Mouse (Mus musculus) C2C12 (cell line): ENCODE results near the gene Chrnb1. TPM values are rescaled to one million over a fixed set of nuclear protein-coding genes. Genes with fewer than 3 reads are reported as not detected.

Experiments
- H3K27me3 ChIP-seq: one replicate; pipeline ENCODE4 v1.6.1; 2011; ENCODE audit not compliant: control insufficient read depth, insufficient read depth, insufficient read length
- H3K36me3 ChIP-seq: one replicate; pipeline ENCODE4 v1.6.1; 2011; ENCODE audit not compliant: control insufficient read depth, insufficient read depth
- H3K4me3 ChIP-seq: one replicate; pipeline ENCODE4 v1.5.1; 2011; ENCODE audit warnings: mild to moderate bottlenecking, control low read depth; ENCODE audit not compliant: poor library complexity, insufficient read depth, severe bottlenecking
- H3K79me2 ChIP-seq: one replicate; pipeline ENCODE4 v1.6.1; 2011; ENCODE audit not compliant: control insufficient read depth, insufficient read depth
- H3K79me3 ChIP-seq: one replicate; pipeline ENCODE4 v1.6.1; 2011; ENCODE audit warnings: low read depth, control low read depth
- H3ac ChIP-seq: one replicate; pipeline ENCODE3; 2011; ENCODE audit warnings: low read depth; ENCODE audit not compliant: control insufficient read depth, insufficient read length
- CEBPB ChIP-seq: IDR thresholded peaks from one replicate; pipeline ENCODE4 v1.6.1; 2011; ENCODE audit warnings: low read depth, mild to moderate bottlenecking, control low read depth, moderate library complexity
- CTCF ChIP-seq: IDR thresholded peaks from one replicate; pipeline ENCODE4 v1.5.1; 2011; ENCODE audit not compliant: control insufficient read depth, insufficient read depth, insufficient read length
- FOSL1 ChIP-seq: IDR thresholded peaks from one replicate; pipeline ENCODE4 v1.8.0; 2011; ENCODE audit warnings: mild to moderate bottlenecking, low read length; ENCODE audit not compliant: poor library complexity, insufficient read depth, severe bottlenecking
- MAX ChIP-seq: IDR thresholded peaks from one replicate; pipeline ENCODE4 v1.6.1; 2011; ENCODE audit warnings: mild to moderate bottlenecking, control low read depth
- MYOD1 ChIP-seq: IDR thresholded peaks from one replicate; pipeline ENCODE4 v1.6.1; 2011; ENCODE audit warnings: low read depth; ENCODE audit not compliant: control insufficient read depth, insufficient read length
- MYOG ChIP-seq: IDR thresholded peaks from one replicate; pipeline ENCODE4 v1.6.1; 2011; ENCODE audit not compliant: control insufficient read depth, insufficient read length; ENCODE audit errors: extremely low read depth
- USF1 ChIP-seq: IDR thresholded peaks from one replicate; pipeline ENCODE4 v1.6.1; 2011; ENCODE audit warnings: low read depth, mild to moderate bottlenecking, control low read depth, moderate library complexity
- polyA plus RNA-seq: library from polyadenylated mRNA; unstranded; fragments of >200 nt; fragmentation: generic; extraction: Trizol; gene quantifications from one replicate; pipeline ENCODE4 v1.2.1, GENCODE M21; 2012; ENCODE audit warnings: missing spikeins

The Chrnb1 gene
- polyA plus RNA-seq, 1 experiment, result 37.7 TPM

DNA sequence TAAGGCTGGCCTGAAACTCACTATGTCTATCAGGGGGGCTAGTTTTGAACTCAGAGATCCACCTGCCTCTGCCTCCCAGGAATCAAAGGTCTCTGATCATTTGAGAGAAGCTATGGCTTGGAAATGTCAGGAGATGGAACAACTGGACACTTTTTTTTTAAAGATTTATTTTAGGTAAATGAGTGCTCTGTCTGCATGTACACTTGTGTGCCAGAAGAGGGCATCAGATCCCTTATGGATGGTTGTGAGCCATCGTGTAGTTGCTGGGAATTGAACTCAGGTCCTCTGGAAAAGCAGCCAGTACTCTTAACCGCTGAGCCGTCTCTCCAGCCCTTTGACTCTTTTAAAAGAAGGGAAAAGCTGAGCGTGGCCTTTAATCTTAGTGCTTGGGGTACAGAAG lies 10.6 kb upstream of the Chrnb1 start:
- Histone ChIP-seq H3K4me3 (no peak overlapping the region), H3ac (no peak overlapping the region), H3K36me3 (no peaks in the 10 kb centered on the region), H3K79me2 (no peaks in the 10 kb centered on the region), H3K79me3 (no peaks in the 10 kb centered on the region), H3K27me3 (peaks cover 3% of the 10 kb centered on the region)
- TF ChIP-seq MYOG, result no peak
- TF ChIP-seq MYOD1, result no peak

GRCm38 (mm10) chr11:69804972-69805909 lies 9.5 kb upstream of the Chrnb1 start, which contains the start of gene Tmem102:
Tmem102 (minus strand) TSS chr11:69805624.
- TF ChIP-seq USF1, result no peak
- no peak for TF ChIP-seq FOSL1
- no peak for TF ChIP-seq MYOD1
- TF ChIP-seq MYOG, result no peak
- no peak for TF ChIP-seq MAX
- no peak for TF ChIP-seq CEBPB
- TF ChIP-seq CTCF, result no peak
- Histone ChIP-seq H3K27me3 (no peaks in the 10 kb centered on the region), H3K36me3 (no peaks in the 10 kb centered on the region), H3K4me3 (no peak within 1 kb of the TSS), H3K79me2 (no peaks in the 10 kb centered on the region), H3K79me3 (no peaks in the 10 kb centered on the region), H3ac (no peak within 1 kb of the TSS)

DNA sequence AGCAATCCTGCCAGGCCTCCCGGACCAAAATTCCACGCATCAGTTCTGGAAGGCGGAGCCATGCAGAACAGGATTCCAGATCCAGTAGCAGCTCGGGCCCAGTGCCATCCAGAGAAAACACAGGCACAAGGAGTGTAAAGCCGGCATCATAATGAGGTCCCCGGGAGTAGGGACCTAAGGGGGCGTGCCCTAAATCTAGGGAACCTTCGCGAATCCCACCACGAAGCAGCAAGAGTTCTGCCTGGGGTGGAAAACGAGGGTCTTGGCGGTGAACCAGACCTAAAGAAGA lies 8.9 kb upstream of the Chrnb1 start:
- TF ChIP-seq CTCF (no peak), CEBPB (no peak), MYOD1 (no peak), MYOG (no peak), USF1 (no peak), MAX (no peak), FOSL1 (no peak)
- no peaks in the 10 kb centered on the region for H3K27me3 ChIP-seq

GRCm38 (mm10) chr11:69803786-69804651 lies 8.3 kb upstream of the Chrnb1 start:
- TF ChIP-seq FOSL1 (no peak), CEBPB (no peak), USF1 (no peak), MAX (peak; percentile 83), MYOG (no peak), CTCF (peak; percentile 97)
- H3K27me3 ChIP-seq, result no peaks in the 10 kb centered on the region
- peak overlapping the region; percentile 26 for H3K4me3 ChIP-seq
- no peaks in the 10 kb centered on the region for H3K36me3 ChIP-seq
- H3K79me3 ChIP-seq, result no peaks in the 10 kb centered on the region
- H3K79me2 ChIP-seq, result no peaks in the 10 kb centered on the region
- H3ac ChIP-seq, result peak overlapping the region; percentile 67

More for the DNA sequence above, 8.9 kb upstream of the Chrnb1 start:
- Histone ChIP-seq H3K4me3 (no peak overlapping the region), H3ac (no peak overlapping the region), H3K79me2 (no peaks in the 10 kb centered on the region), H3K36me3 (no peaks in the 10 kb centered on the region), H3K79me3 (no peaks in the 10 kb centered on the region)

GRCm38 (mm10) chr11:69803328-69803727 lies 7.6 kb upstream of the Chrnb1 start:
- Histone ChIP-seq H3K79me2 (no peaks in the 10 kb centered on the region), H3K79me3 (no peaks in the 10 kb centered on the region), H3K36me3 (no peaks in the 10 kb centered on the region), H3K27me3 (no peaks in the 10 kb centered on the region), H3K4me3 (peak overlapping the region; percentile 26), H3ac (peak overlapping the region; percentile 67)
- TF ChIP-seq USF1, result no peak

- Histone ChIP-seq H3K36me3 (no peaks in the 10 kb centered on the region), H3K27me3 (no peaks in the 10 kb centered on the region), H3K4me3 (peak overlapping the region; percentile 34), H3ac (peak overlapping the region; percentile 90), H3K79me3 (no peaks in the 10 kb centered on the region), H3K79me2 (no peaks in the 10 kb centered on the region)
- TF ChIP-seq FOSL1 (no peak), CTCF (no peak), MYOG (no peak)
These were observed 6.9 kb upstream of the Chrnb1 start for GRCm38 (mm10) chr11:69802648-69803105.
